Mouse (Mus musculus): ENCODE measurements around the gene Prox1.

GRCm38 (mm10) chr1:190106060-190106459 is 64.5 kb downstream of the Prox1 start:
- TF ChIP-seq CTCF (IDR thresholded peaks at IDR 0.05; ENCODE audit: insufficient read depth, low read length) = no peak
- no peak for TF ChIP-seq POLR2A (IDR thresholded peaks at IDR 0.05; ENCODE audit: borderline replicate concordance, extremely low read depth, low read depth, low read length)

Measured in lung, adult 2 months (tissue).